Mouse (Mus musculus): ENCODE results near the gene Trip12. TPM values are rescaled to one million over a fixed set of nuclear protein-coding genes. Genes with fewer than 3 reads are reported as not detected.

Trip12 gene
- polyA plus RNA-seq, 1 experiment: 51.3 TPM

GRCm38 (mm10) chr1:84872105-84872504 lies 31.8 kb upstream of the Trip12 start:
- no peaks in the 10 kb centered on the region for H3K4me1 ChIP-seq (replicated peaks; ENCODE audit: control insufficient read depth, insufficient read depth, low read length)
- TF ChIP-seq CTCF (IDR thresholded peaks at IDR 0.05; ENCODE audit: borderline replicate concordance, control insufficient read depth, extremely low read depth, insufficient read depth, low read length, poor library complexity): no peak
- no peak for TF ChIP-seq POLR2A (IDR thresholded peaks at IDR 0.05; ENCODE audit: control insufficient read depth, extremely low read depth, insufficient read depth, low read length, poor library complexity)
- H3K27ac ChIP-seq (ENCODE audit: control insufficient read depth, insufficient read depth, low read length): no peak overlapping the region
- H3K36me3 ChIP-seq (ENCODE audit: control insufficient read depth, insufficient read depth, low read length): no peaks in the 10 kb centered on the region
- 96% methylated on average over 3 of the region's 3 CpGs for WGBS
- DNase-seq: no peak
- H3K4me3 ChIP-seq (ENCODE audit: control insufficient read depth, insufficient read depth, low read length): no peak overlapping the region
- H3K27me3 ChIP-seq (ENCODE audit: control insufficient read depth, insufficient read depth, low read length): no peaks in the 10 kb centered on the region

GRCm38 (mm10) chr1:84871131-84871530 lies 30.8 kb upstream of the Trip12 start:
- Histone ChIP-seq H3K36me3 (ENCODE audit: control insufficient read depth, insufficient read depth, low read length) (no peaks in the 10 kb centered on the region), H3K27ac (ENCODE audit: control insufficient read depth, insufficient read depth, low read length) (no peak overlapping the region), H3K27me3 (ENCODE audit: control insufficient read depth, insufficient read depth, low read length) (no peaks in the 10 kb centered on the region), H3K4me1 (replicated peaks; ENCODE audit: control insufficient read depth, insufficient read depth, low read length) (no peaks in the 10 kb centered on the region; the same call in 1 of the 2 replicates), H3K4me3 (ENCODE audit: control insufficient read depth, insufficient read depth, low read length) (no peak overlapping the region)
- WGBS: 90% methylated on average over 6 of the region's 6 CpGs
- DNase-seq: no peak
- no peak for TF ChIP-seq POLR2A (IDR thresholded peaks at IDR 0.05; ENCODE audit: control insufficient read depth, extremely low read depth, insufficient read depth, low read length, poor library complexity)
- TF ChIP-seq CTCF (IDR thresholded peaks at IDR 0.05; ENCODE audit: borderline replicate concordance, control insufficient read depth, extremely low read depth, insufficient read depth, low read length, poor library complexity): no peak

GRCm38 (mm10) chr1:84869498-84869897 lies 29.2 kb upstream of the Trip12 start:
- H3K36me3 ChIP-seq (ENCODE audit: control insufficient read depth, insufficient read depth, low read length): no peaks in the 10 kb centered on the region
- H3K4me3 ChIP-seq (ENCODE audit: control insufficient read depth, insufficient read depth, low read length): no peak overlapping the region
- WGBS: 80% methylated on average over 7 of the region's 7 CpGs
- no peaks in the 10 kb centered on the region; the same call in 1 of the 2 replicates for H3K4me1 ChIP-seq (replicated peaks; ENCODE audit: control insufficient read depth, insufficient read depth, low read length)
- H3K27me3 ChIP-seq (ENCODE audit: control insufficient read depth, insufficient read depth, low read length): no peaks in the 10 kb centered on the region
- DNase-seq: no peak
- TF ChIP-seq POLR2A (IDR thresholded peaks at IDR 0.05; ENCODE audit: control insufficient read depth, extremely low read depth, insufficient read depth, low read length, poor library complexity) (no peak), CTCF (IDR thresholded peaks at IDR 0.05; ENCODE audit: borderline replicate concordance, control insufficient read depth, extremely low read depth, insufficient read depth, low read length, poor library complexity) (no peak)
- H3K27ac ChIP-seq (ENCODE audit: control insufficient read depth, insufficient read depth, low read length): no peak overlapping the region

- DNase-seq: no peak
- 90% methylated on average over 4 of the region's 4 CpGs for WGBS
- Histone ChIP-seq H3K4me3 (ENCODE audit: control insufficient read depth, insufficient read depth, low read length) (no peak overlapping the region), H3K27me3 (ENCODE audit: control insufficient read depth, insufficient read depth, low read length) (no peaks in the 10 kb centered on the region), H3K27ac (ENCODE audit: control insufficient read depth, insufficient read depth, low read length) (no peak overlapping the region), H3K4me1 (replicated peaks; ENCODE audit: control insufficient read depth, insufficient read depth, low read length) (no peaks in the 10 kb centered on the region; the same call in 1 of the 2 replicates), H3K36me3 (ENCODE audit: control insufficient read depth, insufficient read depth, low read length) (no peaks in the 10 kb centered on the region)
- TF ChIP-seq CTCF (IDR thresholded peaks at IDR 0.05; ENCODE audit: borderline replicate concordance, control insufficient read depth, extremely low read depth, insufficient read depth, low read length, poor library complexity): no peak
- TF ChIP-seq POLR2A (IDR thresholded peaks at IDR 0.05; ENCODE audit: control insufficient read depth, extremely low read depth, insufficient read depth, low read length, poor library complexity): no peak
Measured at GRCm38 (mm10) chr1:84868841-84869240, 28.5 kb upstream of the Trip12 start.

- H3K4me3 ChIP-seq (ENCODE audit: control insufficient read depth, insufficient read depth, low read length): no peak overlapping the region
- TF ChIP-seq CTCF (IDR thresholded peaks at IDR 0.05; ENCODE audit: borderline replicate concordance, control insufficient read depth, extremely low read depth, insufficient read depth, low read length, poor library complexity): no peak
- no peak overlapping the region for H3K27ac ChIP-seq (ENCODE audit: control insufficient read depth, insufficient read depth, low read length)
- H3K4me1 ChIP-seq (replicated peaks; ENCODE audit: control insufficient read depth, insufficient read depth, low read length): no peaks in the 10 kb centered on the region; the same call in 1 of the 2 replicates
- H3K27me3 ChIP-seq (ENCODE audit: control insufficient read depth, insufficient read depth, low read length): no peaks in the 10 kb centered on the region
- DNase-seq: no peak
- no peaks in the 10 kb centered on the region for H3K36me3 ChIP-seq (ENCODE audit: control insufficient read depth, insufficient read depth, low read length)
Measured at GRCm38 (mm10) chr1:84868311-84868710, 28.0 kb upstream of the Trip12 start.

- Histone ChIP-seq H3K4me1 (replicated peaks; ENCODE audit: control insufficient read depth, insufficient read depth, low read length) (no peaks in the 10 kb centered on the region; the same call in 1 of the 2 replicates), H3K27ac (ENCODE audit: control insufficient read depth, insufficient read depth, low read length) (no peak overlapping the region), H3K27me3 (ENCODE audit: control insufficient read depth, insufficient read depth, low read length) (no peaks in the 10 kb centered on the region), H3K36me3 (ENCODE audit: control insufficient read depth, insufficient read depth, low read length) (no peaks in the 10 kb centered on the region), H3K4me3 (ENCODE audit: control insufficient read depth, insufficient read depth, low read length) (no peak overlapping the region)
- DNase-seq: no peak
- no peak for TF ChIP-seq CTCF (IDR thresholded peaks at IDR 0.05; ENCODE audit: borderline replicate concordance, control insufficient read depth, extremely low read depth, insufficient read depth, low read length, poor library complexity)
- TF ChIP-seq POLR2A (IDR thresholded peaks at IDR 0.05; ENCODE audit: control insufficient read depth, extremely low read depth, insufficient read depth, low read length, poor library complexity): no peak
- WGBS: 98% methylated on average over 3 of the region's 3 CpGs
Measured at GRCm38 (mm10) chr1:84866706-84867230, 26.5 kb upstream of the Trip12 start.

- Histone ChIP-seq H3K4me1 (replicated peaks; ENCODE audit: control insufficient read depth, insufficient read depth, low read length) (no peaks in the 10 kb centered on the region; the same call in 1 of the 2 replicates), H3K36me3 (ENCODE audit: control insufficient read depth, insufficient read depth, low read length) (no peaks in the 10 kb centered on the region), H3K4me3 (ENCODE audit: control insufficient read depth, insufficient read depth, low read length) (no peak overlapping the region), H3K27me3 (ENCODE audit: control insufficient read depth, insufficient read depth, low read length) (no peaks in the 10 kb centered on the region), H3K27ac (ENCODE audit: control insufficient read depth, insufficient read depth, low read length) (no peak overlapping the region)
- TF ChIP-seq POLR2A (IDR thresholded peaks at IDR 0.05; ENCODE audit: control insufficient read depth, extremely low read depth, insufficient read depth, low read length, poor library complexity) (no peak), CTCF (IDR thresholded peaks at IDR 0.05; ENCODE audit: borderline replicate concordance, control insufficient read depth, extremely low read depth, insufficient read depth, low read length, poor library complexity) (no peak)
- WGBS: 95% methylated on average over 6 of the region's 6 CpGs
- DNase-seq: no peak
Measured at GRCm38 (mm10) chr1:84866231-84866630, 25.9 kb upstream of the Trip12 start.
